Mouse (Mus musculus) kidney, adult 8-10 months (tissue): Measurements from ENCODE around the gene Mep1a.
A peak's percentile ranks its signal among the peaks of the same experiment; 100 is the strongest.
"Not testable (repeated sequence)": the region's sequence is repeated elsewhere in the genome, so short reads cannot be mapped to it uniquely, and the experiment has no call there.

Experiments
- DNase-seq, 2 experiments: peaks; one replicate each; pipeline ENCODE4 v3.0.0; 2022

The Mep1a gene

GRCm38 (mm10) chr17:43502592-43502991, at the start of gene Mep1a:
Gene Mep1a (minus strand): TSS chr17:43502812.
- peak; percentile 75 to 79 for DNase-seq

- DNase-seq = no peak
These were observed 48.6 kb upstream of the Mep1a start for GRCm38 (mm10) chr17:43551122-43551630.

- no peak for DNase-seq
These were observed 41.4 kb upstream of the Mep1a start for GRCm38 (mm10) chr17:43544040-43544439.

GRCm38 (mm10) chr17:43543539-43543938, 40.9 kb upstream of the Mep1a start, which contains the start of gene Ankrd66:
Gene Ankrd66 (minus strand): TSS chr17:43543639.
- DNase-seq = no peak

- DNase-seq = no peak
These were observed 36.2 kb upstream of the Mep1a start for GRCm38 (mm10) chr17:43538767-43539166.

GRCm38 (mm10) chr17:43536841-43537240, 34.2 kb upstream of the Mep1a start:
- DNase-seq = not testable (repeated sequence)

- DNase-seq = peak; percentile 13 to 33
These were observed 32.0 kb upstream of the Mep1a start for GRCm38 (mm10) chr17:43534362-43535222.

GRCm38 (mm10) chr17:43531192-43531591, 28.6 kb upstream of the Mep1a start:
- no peak for DNase-seq

GRCm38 (mm10) chr17:43530507-43530906, 27.9 kb upstream of the Mep1a start:
- no peak for DNase-seq

GRCm38 (mm10) chr17:43520166-43520565, 17.6 kb upstream of the Mep1a start:
- no peak for DNase-seq

GRCm38 (mm10) chr17:43518644-43519409, 16.2 kb upstream of the Mep1a start:
- DNase-seq = peak; percentile 32 to 54

- no peak for DNase-seq
These were observed 8.2 kb upstream of the Mep1a start for GRCm38 (mm10) chr17:43510782-43511181.

- no peak for DNase-seq
These were observed 2.0 kb upstream of the Mep1a start for GRCm38 (mm10) chr17:43504594-43504934.

- DNase-seq = peak; percentile 35 to 66
These were observed 1.4 kb upstream of the Mep1a start for GRCm38 (mm10) chr17:43503861-43504593.

GRCm38 (mm10) chr17:43501631-43502030, 981 bp downstream of the Mep1a start:
- DNase-seq = peak; percentile 58 to 72

GRCm38 (mm10) chr17:43501223-43501622, 1.4 kb downstream of the Mep1a start:
- no peak for DNase-seq

- peak; percentile 68 to 71 for DNase-seq
These were observed 2.1 kb downstream of the Mep1a start for GRCm38 (mm10) chr17:43500513-43500912.

GRCm38 (mm10) chr17:43497521-43497920, 5.1 kb downstream of the Mep1a start:
- no peak for DNase-seq

- no peak for DNase-seq
These were observed 7.1 kb downstream of the Mep1a start for GRCm38 (mm10) chr17:43495502-43495901.

GRCm38 (mm10) chr17:43490371-43490770, 12.2 kb downstream of the Mep1a start:
- DNase-seq = peak in 1 of 2 experiments; percentile 51

GRCm38 (mm10) chr17:43488439-43489151, 14.0 kb downstream of the Mep1a start:
- DNase-seq = no peak

GRCm38 (mm10) chr17:43485982-43486381, 16.6 kb downstream of the Mep1a start:
- DNase-seq = peak; percentile 33 to 35
